Comparison of ENCODE assay signal across 35 mouse cellular contexts in genomic region chr8:84122151-84122550, GRCm38 (mm10). TPM values are rescaled to one million over a fixed set of nuclear protein-coding genes. Genes with fewer than 3 reads are reported as not detected.
"Had no signal": no experiment of that assay in that cellular context is flagged by ENCODE, and none has a peak within 500 bp of the region (broad histone marks: within the 10 kb centered on the region; RNA-seq: fewer than 3 reads in every experiment).

No protein-coding gene starts in this region.

- H3K4me3 ChIP-seq: limb, embryonic 10.5 days; limb, embryonic 12.5 days; limb, embryonic 13.5 days; limb, embryonic 15.5 days; liver, embryonic 12.5 days; liver, embryonic 13.5 days; liver, embryonic 15.5 days; lung, embryonic 15.5 days; megakaryocyte, embryonic 14.5 days; midbrain, embryonic 10.5 days; midbrain, embryonic 12.5 days; midbrain, embryonic 13.5 days; midbrain, embryonic 15.5 days; myocyte; neural tube, embryonic 12.5 days had no signal

- H3K4me1 ChIP-seq: liver, embryonic 12.5 days; liver, embryonic 13.5 days; liver, embryonic 15.5 days; midbrain, embryonic 12.5 days; midbrain, embryonic 15.5 days; neural tube, embryonic 12.5 days had no signal

- H3K27ac ChIP-seq: limb, embryonic 10.5 days; limb, embryonic 12.5 days; limb, embryonic 13.5 days; limb, embryonic 15.5 days; liver, embryonic 12.5 days; liver, embryonic 13.5 days; liver, embryonic 14.5 days; liver, embryonic 15.5 days; lung, embryonic 15.5 days; macrophage; midbrain, embryonic 10.5 days; midbrain, embryonic 12.5 days; midbrain, embryonic 13.5 days; midbrain, embryonic 15.5 days; neural tube, embryonic 12.5 days had no signal

- DNase-seq: left cerebral cortex, postnatal 4 days; liver; liver, embryonic 13.5 days; liver, postnatal 0 days; lung, adult 2 months; lung, embryonic 14.5 days; lung, postnatal 10 days; lung, postnatal 36 days; lung, postnatal 4 days; midbrain, embryonic 14.5 days had no signal

RNA-seq across cellular contexts. Expression of gene Podnl1, which starts 3.6 kb away (rescaled TPM):
- total RNA-seq: left cerebral cortex, adult 8-10 months; left cerebral cortex, postnatal 10 days; left cerebral cortex, postnatal 14 days; left cerebral cortex, postnatal 25 days; left cerebral cortex, postnatal 36 days; left cerebral cortex, postnatal 4 days; liver, adult 2 months; megakaryocyte progenitor cell, adult 5-6 weeks had no signal
- polyA plus RNA-seq: liver, embryonic 13.5 days; liver, embryonic 15.5 days; liver, embryonic 16.5 days; liver, postnatal 0 days; macrophage; neural tube, embryonic 11.5 days had no signal

RNA-seq across cellular contexts. Expression of gene 4930432K21Rik, which starts 25.7 kb away (rescaled TPM):
- total RNA-seq: liver, adult 2 months had no signal
